Mouse (Mus musculus): ENCODE measurements around the gene Mgat3.

DNA sequence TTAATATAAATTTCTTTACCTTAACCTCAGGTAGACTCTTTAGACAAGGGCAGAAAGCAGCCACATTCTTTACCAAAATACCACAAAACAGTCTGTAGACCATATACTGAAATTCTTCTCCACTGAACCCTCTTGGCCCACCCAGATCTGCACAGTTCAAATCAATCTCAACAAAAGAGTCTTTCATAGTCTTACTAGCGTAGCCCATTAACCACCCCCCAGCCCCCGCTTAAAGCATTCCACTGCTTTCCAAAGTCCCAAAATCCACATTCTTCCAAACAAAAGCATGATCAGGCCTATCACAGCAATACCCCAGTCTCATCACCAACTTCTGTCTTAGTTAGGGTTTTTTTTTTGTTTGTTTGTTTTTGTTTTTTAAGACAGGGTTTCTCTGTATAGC lies 26.0 kb downstream of the Mgat3 start:
- no peak for TF ChIP-seq CTCF (IDR thresholded peaks at IDR 0.05; ENCODE audit: low read depth)
- TF ChIP-seq EP300 (optimal IDR thresholded peaks at IDR 0.05): no peak
